Mouse (Mus musculus): ENCODE results near the gene Cant1. TPM values are rescaled to one million over a fixed set of nuclear protein-coding genes. Genes with fewer than 3 reads are reported as not detected.

Cant1 gene
- total RNA-seq, 2 experiments from 2014 or later: 20.4 to 22.0 TPM

Other genes with a start within 250 kb of the Cant1 start
- 10 to 100 TPM; 51.2 to 59.7 TPM for gene Cyth1, start 170.5 kb downstream of the Cant1 start, total RNA-seq (2021)
- gene Usp36, start 128.8 kb downstream of the Cant1 start, total RNA-seq (2021): 10 to 100 TPM; 13.9 TPM
- 1 to 10 TPM; 1.4 to 2.0 TPM for gene Cep295nl, start 76.6 kb downstream of the Cant1 start, total RNA-seq (2021)
- gene Timp2, start 63.3 kb downstream of the Cant1 start, total RNA-seq (2021): 100 to 1,000 TPM; 199 to 211 TPM
- gene Lgals3bp, start 17.0 kb downstream of the Cant1 start, total RNA-seq (2021): 10 to 100 TPM; 31.3 to 31.7 TPM
- gene C1qtnf1, start 9.1 kb upstream of the Cant1 start, total RNA-seq (2021): 10 to 100 TPM; 38.0 to 38.4 TPM
- gene Engase, start 57.7 kb upstream of the Cant1 start, total RNA-seq (2021): 1 to 10 TPM; 6.6 to 7.1 TPM